Comparison of ENCODE assay signal across 17 mouse cellular contexts in genomic region chr2:4194324-4195014, GRCm38 (mm10).
DNase-seq lines count a peak whose midpoint lies in the region; ATAC-seq and TF ChIP-seq lines count a peak whose summit lies in the region.
"Had no signal": no experiment of that assay in that cellular context is flagged by ENCODE, and none has a peak within 500 bp of the region (broad histone marks: within the 10 kb centered on the region; RNA-seq: fewer than 3 reads in every experiment).

No protein-coding gene starts in this region.

- TF ChIP-seq CTCF in layer of hippocampus, adult 2 months (conservative IDR thresholded peaks at IDR 0.05) = no peak
- no peak for TF ChIP-seq CTCF in brain, embryonic 14.5 days (IDR thresholded peaks at IDR 0.05; ENCODE audit: borderline replicate concordance, extremely low read depth, insufficient read depth, insufficient read length)

- no peaks in the 10 kb centered on the region for H3K27me3 ChIP-seq in midbrain, embryonic 15.5 days (replicated peaks)
- H3K27me3 ChIP-seq: embryonic facial prominence, embryonic 15.5 days had no signal

- peaks cover 9% of the 10 kb centered on the region for H3K4me1 ChIP-seq in midbrain, embryonic 15.5 days
- H3K4me1 ChIP-seq: embryonic facial prominence, embryonic 15.5 days had no signal

- intact Hi-C loops in heart, postnatal 14 days (cut with DNase I) = no loop called here

- no peaks in the 10 kb centered on the region for H3K9me3 ChIP-seq in midbrain, embryonic 15.5 days
- H3K9me3 ChIP-seq: embryonic facial prominence, embryonic 15.5 days had no signal

- no peak for DNase-seq in layer of hippocampus, adult 2 months (ENCODE audit: low spot score in 2 of 2)
- no peak for DNase-seq in layer of hippocampus, adult 9-10 months (ENCODE audit: low spot score)
- DNase-seq in brain, adult 2 months (ENCODE audit: low read depth, low spot score) = peak; percentile 34
- DNase-seq in brain, embryonic 14.5 days (ENCODE audit: low read depth) = peak; percentile 60
- DNase-seq in heart, postnatal 14 days = no peak
- DNase-seq in right cerebral cortex, postnatal 14 days = no peak
- DNase-seq: adrenal gland, adult 8-10 months; cerebellum, postnatal 14 days; gastrocnemius, postnatal 14 days; kidney, adult 2 months; kidney, postnatal 10 days; lung, adult 18-20 months; right cerebral cortex, postnatal 25 days; thymus, postnatal 4 days had no signal

- WGBS in midbrain, embryonic 15.5 days = 33% methylated on average over 9 of the region's 9 CpGs

- no peak overlapping the region for H3K4me2 ChIP-seq in midbrain, embryonic 15.5 days
- H3K4me2 ChIP-seq: embryonic facial prominence, embryonic 15.5 days; liver, embryonic 11.5 days had no signal

- H3K27ac ChIP-seq in layer of hippocampus, adult 2 months = peak overlapping the region; percentile 51; the same call in 1 of the 2 replicates
- no peak overlapping the region; the same call in 1 of the 2 replicates for H3K27ac ChIP-seq in midbrain, embryonic 15.5 days
- H3K27ac ChIP-seq: embryonic facial prominence, embryonic 15.5 days had no signal

- H3K4me3 ChIP-seq in layer of hippocampus, adult 2 months = no peak overlapping the region
- no peak overlapping the region for H3K4me3 ChIP-seq in midbrain, embryonic 15.5 days
- H3K4me3 ChIP-seq: embryonic facial prominence, embryonic 15.5 days had no signal

- H3K36me3 ChIP-seq in midbrain, embryonic 15.5 days (replicated peaks) = no peaks in the 10 kb centered on the region
- H3K36me3 ChIP-seq: embryonic facial prominence, embryonic 15.5 days had no signal

- peak; percentile 82 for ATAC-seq in midbrain, embryonic 15.5 days (replicated peaks)

- TF ChIP-seq POLR2A in brain, embryonic 14.5 days (IDR thresholded peaks at IDR 0.05; ENCODE audit: borderline replicate concordance, extremely low read depth, insufficient read depth, insufficient read length, poor library complexity, severe bottlenecking) = no peak

- no peak overlapping the region for H3K9ac ChIP-seq in midbrain, embryonic 15.5 days
- H3K9ac ChIP-seq: embryonic facial prominence, embryonic 15.5 days had no signal

Comparison
In these comparisons a context has a peak if more than half of its experiments do, and no peak if none do; other contexts are left out.
1. DNase-seq: peak in brain, adult 2 months (single experiment) and brain, embryonic 14.5 days (single experiment); none in layer of hippocampus, adult 2 months (0 of 2), layer of hippocampus, adult 9-10 months (single experiment), heart, postnatal 14 days (0 of 2) and right cerebral cortex, postnatal 14 days (single experiment).